Mouse (Mus musculus) bone marrow, adult 2 months (tissue): ENCODE measurements around the gene Tsc22d4.

ENCODE experiments used
- CTCF ChIP-seq: fragments of 200-500 bp; IDR thresholded peaks from 2 replicates; pipeline ENCODE4 v1.5.1; 2011; ENCODE audit warnings: low read length, control low read depth; ENCODE audit not compliant: control insufficient read depth, insufficient read depth
- POLR2A ChIP-seq: fragments of 200-500 bp; IDR thresholded peaks from 2 replicates; pipeline ENCODE4 v1.6.1; 2011; ENCODE audit warnings: low read depth, mild to moderate bottlenecking, control low read depth, low read length, borderline replicate concordance; ENCODE audit not compliant: control insufficient read depth

- no peak for TF ChIP-seq CTCF
- TF ChIP-seq POLR2A: no peak
Measured at GRCm38 (mm10) chr5:137695930-137696329, 49.6 kb upstream of the Tsc22d4 start.
